Mouse (Mus musculus) kidney, embryonic 15.5 days (tissue): ENCODE results near the gene Tmem72. TPM values are rescaled to one million over a fixed set of nuclear protein-coding genes. Genes with fewer than 3 reads are reported as not detected.

Source experiments
- ATAC-seq: fragments of 200-750 bp; cut with Nextera tagmentation; replicated peaks from 2 replicates; pipeline ENCODE4 v1.8.0; 2017; ENCODE audit warnings: moderate TSS enrichment; ENCODE audit not compliant: low FRiP score
- H3K27ac ChIP-seq: fragments of 300-500 bp; sonication (generic); 2 replicates; pipeline ENCODE4 v1.5.1; 2015; ENCODE audit warnings: mild to moderate bottlenecking, inconsistent platforms
- H3K27me3 ChIP-seq: fragments of 300-500 bp; sonication (generic); 2 replicates; pipeline ENCODE4 v1.6.1; 2015; ENCODE audit warnings: inconsistent platforms
- H3K36me3 ChIP-seq: fragments of 300-500 bp; sonication (generic); 2 replicates; pipeline ENCODE4 v1.6.1; 2015; ENCODE audit warnings: inconsistent platforms
- H3K4me1 ChIP-seq: fragments of 300-500 bp; sonication (generic); 2 replicates; pipeline ENCODE4 v1.6.1; 2015; ENCODE audit warnings: inconsistent platforms
- H3K4me2 ChIP-seq: fragments of 300-500 bp; sonication (generic); 2 replicates; pipeline ENCODE4 v1.6.1; 2015; ENCODE audit warnings: moderate library complexity, mild to moderate bottlenecking, inconsistent platforms
- H3K4me3 ChIP-seq: fragments of 300-500 bp; sonication (generic); replicated peaks from 2 replicates; pipeline ENCODE4 v1.5.1; 2015; ENCODE audit warnings: mild to moderate bottlenecking, inconsistent platforms
- H3K9ac ChIP-seq: fragments of 300-500 bp; sonication (generic); 2 replicates; pipeline ENCODE4 v1.6.1; 2015; ENCODE audit warnings: mild to moderate bottlenecking, inconsistent platforms
- H3K9me3 ChIP-seq: fragments of 300-500 bp; sonication (generic); replicated peaks from 2 replicates; pipeline ENCODE4 v1.6.1; 2016; ENCODE audit warnings: inconsistent platforms
- WGBS: fragments of 180-500 bp; shearing (Covaris S2); methylation state at CpG from one replicate; pipeline ENCODE4 v1.1.7; 2015; ENCODE audit warnings: mixed read lengths; 5-methylcytosine and 5-hydroxymethylcytosine counted together
- polyA plus RNA-seq: library from polyadenylated mRNA; unstranded; fragments of >200 nt; fragmentation: Nextera tagmentation; extraction: Ambion mirVana; gene quantifications from 2 replicates; pipeline ENCODE4 v1.2.1, GENCODE M21; 2015

Gene Tmem72
- 5.6 and 6.1 TPM in 2 replicates for polyA plus RNA-seq

- WGBS = 40% methylated on average over 8 of the region's 8 CpGs
- H3K27me3 ChIP-seq = no peaks in the 10 kb centered on the region
- peaks cover 24% of the 10 kb centered on the region for H3K4me1 ChIP-seq
- peak within 1 kb of the TSS; percentile 30 for H3K4me2 ChIP-seq
- peak within 1 kb of the TSS; percentile 20 for H3K4me3 ChIP-seq
- H3K36me3 ChIP-seq = no peaks in the 10 kb centered on the region
- H3K27ac ChIP-seq = peak within 1 kb of the TSS; percentile 81
- H3K9ac ChIP-seq = no peak within 1 kb of the TSS
- H3K9me3 ChIP-seq = no peaks in the 10 kb centered on the region
- peak; percentile 94 for ATAC-seq
These were observed at the start of gene Tmem72 for GRCm38 (mm10) chr6:116716666-116717065. Gene Tmem72 (minus strand): TSS chr6:116716913.

GRCm38 (mm10) chr6:116764524-116764923, 47.8 kb upstream of the Tmem72 start:
- no peaks in the 10 kb centered on the region for H3K9me3 ChIP-seq
- H3K4me1 ChIP-seq = peaks cover 2% of the 10 kb centered on the region; the same call in 1 of the 2 replicates
- no peak overlapping the region for H3K9ac ChIP-seq
- H3K27ac ChIP-seq = no peak overlapping the region
- H3K4me3 ChIP-seq = no peak overlapping the region
- no peak overlapping the region for H3K4me2 ChIP-seq
- no peaks in the 10 kb centered on the region for H3K27me3 ChIP-seq
- ATAC-seq = no peak
- H3K36me3 ChIP-seq = no peaks in the 10 kb centered on the region
- WGBS = 90% methylated on average over 4 of the region's 4 CpGs

GRCm38 (mm10) chr6:116762333-116762732, 45.6 kb upstream of the Tmem72 start:
- WGBS = 69% methylated on average over 3 of the region's 3 CpGs

GRCm38 (mm10) chr6:116760181-116760580, 43.5 kb upstream of the Tmem72 start:
- H3K4me2 ChIP-seq = no peak overlapping the region
- no peak for ATAC-seq
- H3K9me3 ChIP-seq = no peaks in the 10 kb centered on the region
- WGBS = 64% methylated on average over 6 of the region's 6 CpGs
- no peaks in the 10 kb centered on the region for H3K27me3 ChIP-seq
- no peak overlapping the region for H3K4me3 ChIP-seq
- H3K9ac ChIP-seq = no peak overlapping the region
- H3K36me3 ChIP-seq = no peaks in the 10 kb centered on the region
- H3K4me1 ChIP-seq = no peaks in the 10 kb centered on the region
- H3K27ac ChIP-seq = no peak overlapping the region

More at GRCm38 (mm10) chr6:116762333-116762732, 45.6 kb upstream of the Tmem72 start:
- no peak overlapping the region for H3K4me2 ChIP-seq
- H3K9me3 ChIP-seq = no peaks in the 10 kb centered on the region
- no peak for ATAC-seq
- no peak overlapping the region for H3K4me3 ChIP-seq
- H3K4me1 ChIP-seq = no peaks in the 10 kb centered on the region
- no peaks in the 10 kb centered on the region for H3K36me3 ChIP-seq
- no peak overlapping the region for H3K27ac ChIP-seq
- no peaks in the 10 kb centered on the region for H3K27me3 ChIP-seq
- H3K9ac ChIP-seq = no peak overlapping the region

- no peaks in the 10 kb centered on the region for H3K4me1 ChIP-seq
- no peaks in the 10 kb centered on the region for H3K9me3 ChIP-seq
- H3K27ac ChIP-seq = no peak overlapping the region
- H3K4me3 ChIP-seq = no peak overlapping the region
- WGBS = 86% methylated on average over 3 of the region's 3 CpGs
- H3K9ac ChIP-seq = no peak overlapping the region
- H3K27me3 ChIP-seq = no peaks in the 10 kb centered on the region
- H3K4me2 ChIP-seq = no peak overlapping the region
- no peak for ATAC-seq
- no peaks in the 10 kb centered on the region for H3K36me3 ChIP-seq
These were observed 39.7 kb upstream of the Tmem72 start for GRCm38 (mm10) chr6:116756364-116756763.

- 79% methylated on average over 2 of the region's 2 CpGs for WGBS
- no peaks in the 10 kb centered on the region for H3K27me3 ChIP-seq
- ATAC-seq = no peak
These were observed 21.3 kb upstream of the Tmem72 start for GRCm38 (mm10) chr6:116738046-116738445.

GRCm38 (mm10) chr6:116735361-116735760, 18.6 kb upstream of the Tmem72 start:
- no peak for ATAC-seq
- H3K4me2 ChIP-seq = no peak overlapping the region
- H3K9ac ChIP-seq = no peak overlapping the region
- no peak overlapping the region for H3K27ac ChIP-seq
- 80% methylated on average over 5 of the region's 5 CpGs for WGBS
- no peaks in the 10 kb centered on the region for H3K4me1 ChIP-seq
- no peaks in the 10 kb centered on the region for H3K36me3 ChIP-seq
- H3K4me3 ChIP-seq = no peak overlapping the region
- H3K9me3 ChIP-seq = no peaks in the 10 kb centered on the region
- no peaks in the 10 kb centered on the region for H3K27me3 ChIP-seq

More at GRCm38 (mm10) chr6:116738046-116738445, 21.3 kb upstream of the Tmem72 start:
- Histone ChIP-seq H3K4me1 (no peaks in the 10 kb centered on the region), H3K9me3 (no peaks in the 10 kb centered on the region), H3K4me3 (no peak overlapping the region), H3K27ac (no peak overlapping the region), H3K36me3 (no peaks in the 10 kb centered on the region), H3K9ac (no peak overlapping the region), H3K4me2 (no peak overlapping the region)

- H3K9me3 ChIP-seq = no peaks in the 10 kb centered on the region
- WGBS = 71% methylated on average over 4 of the region's 4 CpGs
- H3K4me3 ChIP-seq = no peak overlapping the region
- H3K4me1 ChIP-seq = no peaks in the 10 kb centered on the region
- no peaks in the 10 kb centered on the region for H3K36me3 ChIP-seq
- ATAC-seq = no peak
- no peak overlapping the region for H3K4me2 ChIP-seq
- no peak overlapping the region for H3K27ac ChIP-seq
- H3K27me3 ChIP-seq = no peaks in the 10 kb centered on the region
- H3K9ac ChIP-seq = no peak overlapping the region
These were observed 16.9 kb upstream of the Tmem72 start for GRCm38 (mm10) chr6:116733577-116733976.

GRCm38 (mm10) chr6:116724489-116725160, 7.9 kb upstream of the Tmem72 start:
- no peak overlapping the region for H3K4me3 ChIP-seq
- no peak overlapping the region for H3K9ac ChIP-seq
- no peak overlapping the region for H3K4me2 ChIP-seq
- no peak for ATAC-seq
- H3K27ac ChIP-seq = no peak overlapping the region
- no peaks in the 10 kb centered on the region for H3K27me3 ChIP-seq
- 79% methylated on average over 12 of the region's 12 CpGs for WGBS
- H3K36me3 ChIP-seq = no peaks in the 10 kb centered on the region
- H3K9me3 ChIP-seq = no peaks in the 10 kb centered on the region
- H3K4me1 ChIP-seq = no peaks in the 10 kb centered on the region

- Histone ChIP-seq H3K9me3 (no peaks in the 10 kb centered on the region), H3K9ac (no peak overlapping the region), H3K4me1 (peaks cover 18% of the 10 kb centered on the region; the same call in 1 of the 2 replicates), H3K27ac (no peak overlapping the region), H3K4me2 (no peak overlapping the region), H3K27me3 (no peaks in the 10 kb centered on the region), H3K36me3 (no peaks in the 10 kb centered on the region), H3K4me3 (no peak overlapping the region)
- ATAC-seq = no peak
- WGBS = 59% methylated on average over 4 of the region's 4 CpGs
These were observed 2.2 kb upstream of the Tmem72 start for GRCm38 (mm10) chr6:116718920-116719319.

- no peak overlapping the region for H3K4me3 ChIP-seq
- no peak for ATAC-seq
- WGBS = 79% methylated on average over 4 of the region's 4 CpGs
- no peak overlapping the region for H3K9ac ChIP-seq
- no peak overlapping the region for H3K27ac ChIP-seq
- H3K4me2 ChIP-seq = no peak overlapping the region
- H3K36me3 ChIP-seq = no peaks in the 10 kb centered on the region
- peaks cover 18% of the 10 kb centered on the region; the same call in 1 of the 2 replicates for H3K4me1 ChIP-seq
- no peaks in the 10 kb centered on the region for H3K27me3 ChIP-seq
- H3K9me3 ChIP-seq = no peaks in the 10 kb centered on the region
These were observed 1.6 kb upstream of the Tmem72 start for GRCm38 (mm10) chr6:116718361-116718760.

GRCm38 (mm10) chr6:116717851-116718250, 1.1 kb upstream of the Tmem72 start:
- ATAC-seq = no peak
- Histone ChIP-seq H3K27me3 (no peaks in the 10 kb centered on the region), H3K4me2 (no peak overlapping the region), H3K4me1 (peaks cover 18% of the 10 kb centered on the region; the same call in 1 of the 2 replicates), H3K27ac (no peak overlapping the region), H3K4me3 (no peak overlapping the region), H3K9ac (no peak overlapping the region), H3K9me3 (no peaks in the 10 kb centered on the region), H3K36me3 (no peaks in the 10 kb centered on the region)
- 74% methylated on average over 7 of the region's 7 CpGs for WGBS

- no peak overlapping the region for H3K4me3 ChIP-seq
- H3K27ac ChIP-seq = no peak overlapping the region
- no peak overlapping the region for H3K4me2 ChIP-seq
- no peak overlapping the region for H3K9ac ChIP-seq
- no peak for ATAC-seq
- H3K36me3 ChIP-seq = no peaks in the 10 kb centered on the region
- 74% methylated on average over 2 of the region's 2 CpGs for WGBS
- H3K9me3 ChIP-seq = no peaks in the 10 kb centered on the region
- no peaks in the 10 kb centered on the region for H3K27me3 ChIP-seq
- H3K4me1 ChIP-seq = peaks cover 24% of the 10 kb centered on the region
These were observed 1.5 kb downstream of the Tmem72 start for GRCm38 (mm10) chr6:116715166-116715565.
